Mouse (Mus musculus): ENCODE measurements around the gene Nt5c1a. TPM values are rescaled to one million over a fixed set of nuclear protein-coding genes. Genes with fewer than 3 reads are reported as not detected.

The Nt5c1a gene
- polyA plus RNA-seq, 1 experiment from 2014 or later: not detected

Other genes with a start within 250 kb of the Nt5c1a start
- 10.1 and 12.9 TPM in 2 replicates for gene Mfsd2a, start 240.3 kb upstream of the Nt5c1a start, polyA plus RNA-seq (2016; fragmentation: Nextera tagmentation; extraction: Ambion mirVana)
- 33.6 and 43.0 TPM in 2 replicates for gene Mycl, start 205.9 kb upstream of the Nt5c1a start, polyA plus RNA-seq (2016; fragmentation: Nextera tagmentation; extraction: Ambion mirVana)
- gene Trit1, start 184.9 kb upstream of the Nt5c1a start, polyA plus RNA-seq (2016; fragmentation: Nextera tagmentation; extraction: Ambion mirVana): 19.0 and 21.6 TPM in 2 replicates
- gene Bmp8b, start 96.3 kb upstream of the Nt5c1a start, polyA plus RNA-seq (2016; fragmentation: Nextera tagmentation; extraction: Ambion mirVana): 0.29 and 0.39 TPM in 2 replicates
- 0.09 and 0.12 TPM in 2 replicates for gene Oxct2b, start 85.2 kb upstream of the Nt5c1a start, polyA plus RNA-seq (2016; fragmentation: Nextera tagmentation; extraction: Ambion mirVana)
- gene Ppie, start 61.6 kb upstream of the Nt5c1a start, polyA plus RNA-seq (2016; fragmentation: Nextera tagmentation; extraction: Ambion mirVana): 131 TPM in 2 replicates
- 0.60 and 0.95 TPM in 2 replicates for gene Hpcal4, start 18.3 kb upstream of the Nt5c1a start, polyA plus RNA-seq (2016; fragmentation: Nextera tagmentation; extraction: Ambion mirVana)
- gene Heyl, start 32.1 kb downstream of the Nt5c1a start, polyA plus RNA-seq (2016; fragmentation: Nextera tagmentation; extraction: Ambion mirVana): 13.4 and 13.5 TPM in 2 replicates
- 54.9 and 59.4 TPM in 2 replicates for gene Pabpc4, start 60.8 kb downstream of the Nt5c1a start, polyA plus RNA-seq (2016; fragmentation: Nextera tagmentation; extraction: Ambion mirVana)
- gene Oxct2a, start 122.1 kb downstream of the Nt5c1a start, polyA plus RNA-seq (2016; fragmentation: Nextera tagmentation; extraction: Ambion mirVana): not detected in 2 replicates
- gene Bmp8a, start 141.7 kb downstream of the Nt5c1a start, polyA plus RNA-seq (2016; fragmentation: Nextera tagmentation; extraction: Ambion mirVana): 0.14 TPM in 1 of 2 replicates, not detected in the other